Mouse (Mus musculus): Measurements from ENCODE around the gene Slc6a17. TPM values are rescaled to one million over a fixed set of nuclear protein-coding genes. Genes with fewer than 3 reads are reported as not detected.

Slc6a17 gene
- polyA plus RNA-seq, 1 experiment from 2014 or later, result 4.9 TPM

- DNase-seq (ENCODE audit: low spot score), result no peak
- peaks cover 17% of the 10 kb centered on the region for H3K36me3 ChIP-seq (replicated peaks)
- H3K4me1 ChIP-seq, result no peaks in the 10 kb centered on the region
- H3K9me3 ChIP-seq, result peaks cover 12% of the 10 kb centered on the region
- H3K27ac ChIP-seq (replicated peaks), result no peak overlapping the region
- 89% methylated on average over 6 of the region's 6 CpGs for WGBS
- no peaks in the 10 kb centered on the region for H3K27me3 ChIP-seq (replicated peaks; ENCODE audit: low read depth, poor library complexity, severe bottlenecking)
- no peak overlapping the region for H3K4me3 ChIP-seq
Observed at GRCm38 (mm10) chr3:107495524-107495923, 22.3 kb downstream of the Slc6a17 start.

- WGBS, result 67% methylated on average over 6 of the region's 6 CpGs
- DNase-seq (ENCODE audit: low spot score), result no peak
Observed at GRCm38 (mm10) chr3:107491459-107491858, 26.4 kb downstream of the Slc6a17 start.

GRCm38 (mm10) chr3:107488637-107489036 is 29.2 kb downstream of the Slc6a17 start:
- 69% methylated on average over 4 of the region's 4 CpGs for WGBS
- Histone ChIP-seq H3K9me3 (no peaks in the 10 kb centered on the region), H3K27me3 (replicated peaks; ENCODE audit: low read depth, poor library complexity, severe bottlenecking) (no peaks in the 10 kb centered on the region; the same call in 1 of the 2 replicates), H3K4me1 (no peaks in the 10 kb centered on the region), H3K4me3 (no peak overlapping the region), H3K27ac (replicated peaks) (no peak overlapping the region), H3K36me3 (replicated peaks) (no peaks in the 10 kb centered on the region; the same call in 1 of the 2 replicates)
- no peak for DNase-seq (ENCODE audit: low spot score)

More at GRCm38 (mm10) chr3:107491459-107491858, 26.4 kb downstream of the Slc6a17 start:
- Histone ChIP-seq H3K27ac (replicated peaks) (no peak overlapping the region), H3K9me3 (no peaks in the 10 kb centered on the region), H3K4me1 (no peaks in the 10 kb centered on the region), H3K36me3 (replicated peaks) (no peaks in the 10 kb centered on the region; the same call in 1 of the 2 replicates), H3K27me3 (replicated peaks; ENCODE audit: low read depth, poor library complexity, severe bottlenecking) (no peaks in the 10 kb centered on the region), H3K4me3 (no peak overlapping the region)

DNA sequence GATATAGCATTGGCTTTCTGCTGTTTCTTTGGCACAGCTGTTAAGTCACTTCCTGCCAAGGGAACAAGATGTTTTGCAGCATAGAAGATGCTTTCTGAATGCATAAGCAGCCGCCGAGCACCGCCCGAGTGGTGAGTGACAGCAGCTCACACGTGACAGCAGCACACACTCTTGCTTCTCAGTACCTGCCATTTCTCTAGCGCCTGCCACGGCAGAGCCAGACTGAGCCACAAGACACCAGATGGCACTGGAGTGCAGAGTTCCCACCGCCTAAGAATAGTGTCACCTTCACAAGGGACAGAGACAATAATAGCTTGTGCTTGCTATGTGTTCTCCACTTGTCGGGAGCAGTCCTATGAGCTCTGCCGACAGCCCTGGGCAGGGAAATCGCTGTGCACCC is 34.5 kb downstream of the Slc6a17 start:
- no peak for DNase-seq (ENCODE audit: low spot score)
- 53% methylated on average over 11 of the region's 11 CpGs for WGBS

GRCm38 (mm10) chr3:107480660-107481059 is 37.2 kb downstream of the Slc6a17 start:
- H3K4me3 ChIP-seq, result no peak overlapping the region
- no peaks in the 10 kb centered on the region for H3K4me1 ChIP-seq
- H3K9me3 ChIP-seq, result no peaks in the 10 kb centered on the region
- DNase-seq (ENCODE audit: low spot score), result no peak
- no peak overlapping the region for H3K27ac ChIP-seq (replicated peaks)
- H3K36me3 ChIP-seq (replicated peaks), result no peaks in the 10 kb centered on the region
- no peaks in the 10 kb centered on the region; the same call in 1 of the 2 replicates for H3K27me3 ChIP-seq (replicated peaks; ENCODE audit: low read depth, poor library complexity, severe bottlenecking)
- 66% methylated on average over 3 of the region's 3 CpGs for WGBS

More for the DNA sequence above, 34.5 kb downstream of the Slc6a17 start:
- no peak overlapping the region for H3K27ac ChIP-seq (replicated peaks)
- no peaks in the 10 kb centered on the region for H3K36me3 ChIP-seq (replicated peaks)
- H3K4me3 ChIP-seq, result no peak overlapping the region
- no peaks in the 10 kb centered on the region for H3K9me3 ChIP-seq
- no peaks in the 10 kb centered on the region; the same call in 1 of the 2 replicates for H3K27me3 ChIP-seq (replicated peaks; ENCODE audit: low read depth, poor library complexity, severe bottlenecking)
- no peaks in the 10 kb centered on the region for H3K4me1 ChIP-seq

GRCm38 (mm10) chr3:107472198-107472597 is 45.6 kb downstream of the Slc6a17 start:
- H3K4me3 ChIP-seq, result no peak overlapping the region
- no peaks in the 10 kb centered on the region for H3K9me3 ChIP-seq
- DNase-seq (ENCODE audit: low spot score), result peak; percentile 66
- WGBS, result 45% methylated on average over 6 of the region's 6 CpGs
- peaks cover 4% of the 10 kb centered on the region; the same call in 1 of the 2 replicates for H3K4me1 ChIP-seq
- H3K27me3 ChIP-seq (replicated peaks; ENCODE audit: low read depth, poor library complexity, severe bottlenecking), result peaks cover 26% of the 10 kb centered on the region
- H3K36me3 ChIP-seq (replicated peaks), result no peaks in the 10 kb centered on the region
- no peak overlapping the region; the same call in 1 of the 2 replicates for H3K27ac ChIP-seq (replicated peaks)

DNA sequence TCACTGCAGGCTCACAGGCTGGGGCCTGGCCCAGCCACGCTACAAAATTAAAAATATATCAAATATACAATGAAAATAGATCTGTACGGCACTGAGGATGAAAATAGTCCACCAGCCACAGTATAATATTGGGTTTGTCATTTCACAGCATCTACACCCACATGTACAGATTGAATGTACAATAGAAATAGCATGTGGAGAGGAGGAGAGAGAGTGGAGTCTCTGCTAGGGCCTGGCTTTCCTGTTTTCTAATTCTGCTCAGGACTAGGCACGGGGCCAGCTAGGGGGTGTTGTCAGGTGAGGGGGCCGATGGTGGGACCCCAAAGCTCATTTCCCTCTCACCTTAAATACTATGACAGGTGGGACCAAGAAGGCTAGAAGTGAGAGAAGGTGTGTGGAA is 48.8 kb downstream of the Slc6a17 start:
- Histone ChIP-seq H3K27ac (replicated peaks) (no peak overlapping the region), H3K4me1 (peaks cover 4% of the 10 kb centered on the region; the same call in 1 of the 2 replicates), H3K27me3 (replicated peaks; ENCODE audit: low read depth, poor library complexity, severe bottlenecking) (peaks cover 46% of the 10 kb centered on the region), H3K9me3 (no peaks in the 10 kb centered on the region), H3K36me3 (replicated peaks) (no peaks in the 10 kb centered on the region), H3K4me3 (no peak overlapping the region)
- DNase-seq (ENCODE audit: low spot score), result no peak
- 77% methylated on average over 4 of the region's 4 CpGs for WGBS

GRCm38 (mm10) chr3:107468106-107468505 is 49.7 kb downstream of the Slc6a17 start:
- 86% methylated on average over 11 of the region's 11 CpGs for WGBS
- H3K9me3 ChIP-seq, result no peaks in the 10 kb centered on the region
- no peak overlapping the region for H3K4me3 ChIP-seq
- no peak overlapping the region for H3K27ac ChIP-seq (replicated peaks)
- H3K4me1 ChIP-seq, result peaks cover 4% of the 10 kb centered on the region; the same call in 1 of the 2 replicates
- H3K36me3 ChIP-seq (replicated peaks), result no peaks in the 10 kb centered on the region
- peaks cover 55% of the 10 kb centered on the region for H3K27me3 ChIP-seq (replicated peaks; ENCODE audit: low read depth, poor library complexity, severe bottlenecking)
- no peak for DNase-seq (ENCODE audit: low spot score)

DNA sequence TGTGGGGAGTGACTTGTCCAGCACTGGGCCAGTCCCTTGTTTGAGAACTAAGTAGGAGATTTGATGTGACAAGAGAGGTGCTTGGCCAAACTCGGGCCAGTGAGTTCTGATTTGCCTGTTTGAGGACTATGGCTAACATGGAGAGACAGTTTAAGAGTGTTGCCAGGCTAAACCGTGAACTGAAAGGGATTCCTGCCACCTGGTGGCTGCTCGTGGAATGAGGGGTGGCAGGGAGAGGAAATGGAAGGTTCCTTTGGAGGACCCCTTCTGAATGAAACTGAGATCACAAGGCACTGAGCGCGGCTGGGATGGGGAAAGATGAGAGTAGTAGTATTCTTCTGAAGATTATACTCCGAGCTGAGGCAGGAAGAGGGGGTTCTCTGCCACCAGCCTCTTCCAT is 51.2 kb downstream of the Slc6a17 start:
- H3K27me3 ChIP-seq (replicated peaks; ENCODE audit: low read depth, poor library complexity, severe bottlenecking), result peaks cover 70% of the 10 kb centered on the region
- peak; percentile 82 for DNase-seq (ENCODE audit: low spot score)
- no peaks in the 10 kb centered on the region for H3K4me1 ChIP-seq
- H3K4me3 ChIP-seq, result no peak overlapping the region
- 9% methylated on average over 6 of the region's 6 CpGs for WGBS
- no peaks in the 10 kb centered on the region for H3K9me3 ChIP-seq
- no peaks in the 10 kb centered on the region for H3K36me3 ChIP-seq (replicated peaks)
- H3K27ac ChIP-seq (replicated peaks), result no peak overlapping the region

GRCm38 (mm10) chr3:107462160-107462559 is 55.7 kb downstream of the Slc6a17 start:
- peaks cover 33% of the 10 kb centered on the region for H3K4me1 ChIP-seq
- H3K27ac ChIP-seq (replicated peaks), result no peak overlapping the region
- H3K9me3 ChIP-seq, result no peaks in the 10 kb centered on the region
- no peaks in the 10 kb centered on the region for H3K36me3 ChIP-seq (replicated peaks)
- H3K27me3 ChIP-seq (replicated peaks; ENCODE audit: low read depth, poor library complexity, severe bottlenecking), result peaks cover 88% of the 10 kb centered on the region
- WGBS, result 15% methylated on average over 5 of the region's 5 CpGs
- peak; percentile 88 for DNase-seq (ENCODE audit: low spot score)
- no peak overlapping the region for H3K4me3 ChIP-seq

DNA sequence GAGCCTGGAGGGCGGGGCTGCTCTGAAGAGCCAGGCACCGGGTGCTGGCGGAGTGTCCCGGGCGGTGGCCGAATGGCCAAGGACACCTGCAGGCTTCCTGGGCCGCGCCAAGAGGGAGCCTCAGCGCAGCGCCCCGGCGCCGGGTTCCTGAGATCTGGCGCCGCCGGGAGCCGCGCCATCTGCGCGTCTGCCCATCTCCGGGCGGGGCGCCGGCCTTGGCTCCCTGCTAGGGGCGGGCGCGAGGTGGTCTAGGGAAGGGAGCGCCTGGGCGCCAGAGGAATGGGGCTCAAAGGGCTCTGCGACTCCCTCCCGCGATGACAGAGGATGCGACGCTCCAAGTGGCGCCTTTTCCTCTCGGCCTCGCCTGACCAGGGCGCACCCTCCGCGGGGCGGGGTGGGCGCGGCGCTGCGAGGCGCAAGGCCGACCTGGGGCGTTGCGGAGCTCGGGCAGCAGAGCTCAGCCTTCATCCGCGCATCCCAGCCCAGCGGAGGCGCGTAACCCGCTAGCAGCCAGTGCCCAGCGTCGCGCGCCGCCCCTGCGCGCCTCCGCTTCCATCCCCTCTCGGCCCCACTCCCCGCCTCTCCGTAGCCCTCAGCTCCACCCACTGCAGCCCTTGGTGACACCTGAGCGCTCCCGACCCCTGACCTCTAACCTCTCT is 57.9 kb downstream of the Slc6a17 start:
- Histone ChIP-seq H3K27ac (replicated peaks) (peak overlapping the region; percentile 44; the same call in 1 of the 2 replicates), H3K9me3 (no peaks in the 10 kb centered on the region), H3K27me3 (replicated peaks; ENCODE audit: low read depth, poor library complexity, severe bottlenecking) (peaks cover 100% of the 10 kb centered on the region), H3K4me1 (peaks cover 39% of the 10 kb centered on the region), H3K36me3 (replicated peaks) (no peaks in the 10 kb centered on the region), H3K4me3 (peak overlapping the region; percentile 65)
- peak; percentile 68 for DNase-seq (ENCODE audit: low spot score)
- under 1% methylated on average over 69 of the region's 69 CpGs for WGBS

DNA sequence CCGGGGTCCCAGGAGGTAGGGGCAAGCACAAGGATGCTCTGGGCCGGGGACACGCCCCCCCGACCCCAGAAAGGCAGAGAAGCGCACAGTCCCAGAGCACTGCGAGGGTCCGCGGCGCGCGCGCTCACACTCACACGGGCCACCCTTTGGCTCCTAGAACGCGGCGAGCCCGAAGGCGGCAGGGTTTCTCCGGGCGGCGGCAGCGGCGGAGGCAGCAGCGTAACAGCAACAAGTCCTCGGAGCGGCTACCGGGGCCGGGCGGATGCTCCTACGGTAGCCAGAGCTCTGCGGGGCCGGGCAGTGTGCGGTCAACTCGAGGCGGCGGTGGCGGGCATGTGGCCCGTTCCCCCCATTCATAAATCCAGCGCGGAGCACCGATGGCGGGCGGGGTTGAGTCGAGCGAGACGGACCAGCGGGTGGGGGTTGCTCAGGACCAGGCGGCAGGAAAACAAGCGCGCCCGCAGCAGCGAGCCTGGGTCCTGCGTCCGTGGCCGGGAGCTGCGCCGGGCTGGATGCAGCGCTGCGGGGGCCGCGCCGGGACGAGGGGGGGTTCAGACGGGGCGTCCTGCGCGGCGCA is 58.5 kb downstream of the Slc6a17 start, which contains the start of gene Kcnc4:
Gene Kcnc4, minus strand, starts transcription at position 357 of the 577 bp plus-strand sequence.
- H3K27ac ChIP-seq (replicated peaks), result peak within 1 kb of the TSS; percentile 44; the same call in 1 of the 2 replicates
- H3K4me1 ChIP-seq, result peaks cover 39% of the 10 kb centered on the region
- H3K36me3 ChIP-seq (replicated peaks), result no peaks in the 10 kb centered on the region
- H3K27me3 ChIP-seq (replicated peaks; ENCODE audit: low read depth, poor library complexity, severe bottlenecking), result peaks cover 100% of the 10 kb centered on the region
- no peaks in the 10 kb centered on the region for H3K9me3 ChIP-seq
- H3K4me3 ChIP-seq, result peak within 1 kb of the TSS; percentile 65
- 1% methylated on average over 68 of the region's 68 CpGs for WGBS
- peak; percentile 71 for DNase-seq (ENCODE audit: low spot score)

Data from embryonic facial prominence, embryonic 10.5 days (tissue).